Mouse (Mus musculus): ENCODE results near the gene Comp.

DNA sequence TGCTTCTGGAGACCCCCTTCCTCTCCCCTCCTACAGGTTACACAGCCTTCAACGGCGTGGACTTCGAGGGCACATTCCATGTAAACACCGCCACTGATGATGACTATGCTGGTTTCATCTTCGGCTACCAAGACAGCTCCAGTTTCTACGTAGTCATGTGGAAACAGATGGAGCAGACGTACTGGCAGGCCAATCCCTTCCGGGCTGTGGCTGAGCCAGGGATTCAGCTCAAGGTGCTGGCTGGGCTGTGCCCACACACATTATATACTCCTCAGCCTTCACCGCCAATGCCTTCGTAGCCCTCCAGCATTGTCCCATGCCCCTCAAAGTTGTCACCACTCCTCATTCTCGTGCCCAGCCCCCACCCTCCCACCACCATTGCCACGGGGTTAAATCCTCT is 6.7 kb downstream of the Comp start:
- TF ChIP-seq GATA1 (IDR thresholded peaks at IDR 0.05; ENCODE audit: borderline replicate concordance, low read length) (no peak), FLI1 (IDR thresholded peaks at IDR 0.05; ENCODE audit: low read length) (no peak)

Data from megakaryocyte, embryonic 14.5 days (primary cell).